Mouse (Mus musculus) liver, embryonic 14.5 days (tissue): ENCODE data around the gene Capn2.

Source experiments
- CTCF ChIP-seq: IDR thresholded peaks from 2 replicates; pipeline ENCODE4 v1.5.1; 2016; ENCODE audit warnings: antibody characterized with exemption, low read depth, control low read depth
- EP300 ChIP-seq: IDR thresholded peaks from 2 replicates; pipeline ENCODE4 v1.6.1; 2016; ENCODE audit warnings: antibody characterized with exemption, low read depth

DNA sequence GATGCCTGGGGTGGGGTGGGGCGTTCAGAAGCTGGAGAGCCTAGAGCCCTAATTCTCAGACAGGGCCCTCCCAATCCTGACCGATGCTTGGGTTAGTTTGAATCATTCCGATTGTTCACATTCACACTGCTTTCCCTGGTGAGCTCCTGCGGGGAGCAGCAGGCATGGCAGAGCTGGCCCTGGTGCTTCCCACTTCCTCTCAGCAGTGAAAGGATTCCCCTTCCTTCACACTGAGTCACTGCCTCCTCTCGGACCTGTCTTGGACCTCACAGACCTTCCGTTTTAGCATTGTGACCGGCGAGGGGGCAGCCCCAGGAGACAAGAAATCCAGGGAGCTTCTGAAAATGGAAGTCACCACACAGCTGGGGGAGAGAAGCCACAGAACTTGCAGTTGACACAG, 5.6 kb downstream of the Capn2 start:
- TF ChIP-seq CTCF (no peak), EP300 (no peak)
